Mouse (Mus musculus) central nervous system, embryonic 11.5 days (tissue): ENCODE results near the gene Cacna1a. TPM values are rescaled to one million over a fixed set of nuclear protein-coding genes. Genes with fewer than 3 reads are reported as not detected.

Source experiments
- polyA plus RNA-seq: library from polyadenylated mRNA; depleted of rRNA; stranded (reverse); fragments of >200 nt; gene quantifications from 2 replicates; pipeline ENCODE4 v1.2.3, GENCODE M21; 2012; rRNA removed

The Cacna1a gene
- polyA plus RNA-seq, result 18.3 and 22.7 TPM in 2 replicates

DNA sequence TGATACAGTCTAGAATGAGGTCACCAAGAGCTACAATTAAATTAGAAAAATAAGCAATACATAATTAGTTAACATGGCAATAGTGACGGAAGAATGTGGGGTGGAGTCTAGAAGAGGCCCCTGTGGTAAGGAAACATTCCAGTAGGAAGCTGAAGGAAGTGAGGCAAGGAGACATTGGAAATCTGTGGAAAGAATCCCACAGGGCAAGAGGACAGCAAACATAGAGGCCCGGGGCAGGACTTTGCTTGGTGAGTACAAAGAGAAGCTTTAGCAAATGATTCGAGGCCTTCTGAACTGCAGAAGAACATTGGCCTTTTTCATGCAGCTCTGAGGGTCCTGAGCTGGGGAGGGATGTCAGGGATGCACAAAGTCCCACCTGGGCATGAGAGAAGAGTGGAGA is at the start of gene Cacna1a:
Gene Cacna1a (plus strand): TSS at position 166 of the 400 bp plus-strand sequence.

DNA sequence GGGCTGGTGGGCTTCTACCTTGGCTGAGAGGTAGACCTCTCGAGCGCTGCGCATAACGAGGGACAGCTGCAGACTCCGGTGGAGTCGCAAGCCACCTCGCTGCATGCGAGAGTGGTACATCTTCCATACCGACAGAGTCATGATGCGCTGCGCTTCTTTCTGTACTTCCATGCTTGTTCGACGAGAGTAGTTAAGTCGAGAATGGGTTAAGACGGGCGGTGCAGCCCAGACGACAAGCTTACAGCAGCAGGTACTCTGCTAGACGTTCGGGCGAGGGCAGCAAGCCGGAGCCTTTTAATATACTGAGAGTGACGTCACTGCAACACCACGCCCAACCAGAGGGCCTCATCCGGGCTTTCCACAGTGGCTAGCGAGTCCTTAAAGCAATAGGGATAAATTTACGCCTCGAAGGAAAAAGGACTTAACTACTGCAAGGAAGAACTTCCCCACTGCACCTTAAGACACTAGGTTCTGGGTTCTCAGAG is 274.4 kb downstream of the Cacna1a start, which contains the start of gene Ier2:
Gene Ier2 (minus strand): TSS at position 272 of the 485 bp plus-strand sequence.

DNA sequence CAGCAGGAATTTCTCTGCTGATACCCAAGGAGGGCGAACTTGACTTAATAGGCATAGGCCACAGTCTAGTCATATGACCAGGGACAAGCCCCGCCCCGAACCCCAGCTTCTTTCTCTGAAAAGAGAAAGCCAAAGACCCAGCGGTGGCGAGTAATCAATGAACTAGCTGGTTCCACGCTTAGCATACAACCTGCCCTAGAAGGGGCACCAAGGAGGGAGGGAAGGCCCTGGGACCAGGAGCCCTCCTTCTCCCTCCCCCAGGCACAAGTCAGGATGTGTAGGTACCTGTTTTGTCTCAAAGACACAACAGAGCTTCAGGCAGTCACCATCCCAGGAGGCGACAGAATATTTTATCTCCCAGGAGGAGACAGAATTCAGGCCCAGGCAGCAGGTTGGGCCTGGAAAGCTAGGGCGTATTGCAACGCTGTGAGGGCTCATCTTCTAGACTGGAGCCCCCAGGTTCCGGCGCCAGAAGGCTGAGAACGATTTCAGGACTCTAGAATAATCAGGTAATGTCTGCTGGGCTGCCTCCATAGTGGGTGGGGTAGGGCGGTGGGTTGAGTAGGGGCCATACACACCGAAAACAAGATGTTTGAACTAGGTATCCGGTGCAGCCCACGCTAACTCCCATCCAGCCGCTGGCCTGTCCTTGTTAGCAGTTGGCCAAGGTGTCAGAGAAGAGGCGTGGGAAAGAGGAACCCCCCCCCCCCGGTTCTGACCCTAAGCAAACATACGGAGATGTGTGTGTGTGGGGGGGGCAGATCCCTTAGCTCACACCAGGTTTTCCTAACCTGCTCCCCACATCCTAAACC is 298.2 kb downstream of the Cacna1a start, which contains the start of gene Trmt1:
Gene Trmt1 (plus strand): TSS at position 117 of the 812 bp plus-strand sequence.

DNA sequence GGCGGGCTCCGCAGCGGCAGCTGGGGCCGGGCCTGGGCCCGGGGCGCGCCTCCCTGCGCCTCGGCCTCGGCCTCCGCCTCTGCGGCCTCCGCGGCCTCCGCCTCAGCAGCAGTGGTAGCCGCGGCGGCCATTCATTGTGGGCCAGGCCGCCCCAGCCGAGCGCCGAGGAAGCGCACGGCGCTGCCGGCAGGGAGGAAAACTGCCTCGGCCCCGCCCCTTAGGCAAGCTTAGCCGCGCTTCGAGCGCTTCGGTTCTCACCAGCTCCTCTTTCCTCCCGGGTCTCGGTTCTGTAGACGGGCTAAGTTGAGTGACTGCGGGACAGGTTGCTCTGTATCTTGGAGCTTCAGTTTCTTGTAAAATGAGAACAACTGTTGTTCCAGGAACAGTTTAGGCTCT is 299.5 kb downstream of the Cacna1a start, which contains the start of gene Nacc1:
Gene Nacc1 (minus strand): TSS at position 158 of the 396 bp plus-strand sequence.

Other genes with a start within 250 kb of the Cacna1a start
- gene Cc2d1a, start 240.5 kb upstream of the Cacna1a start, polyA plus RNA-seq, result 16.2 and 18.8 TPM in 2 replicates
- 1.4 and 1.6 TPM in 2 replicates for gene 4930432K21Rik, start 240.4 kb upstream of the Cacna1a start, polyA plus RNA-seq
- 4.6 and 7.7 TPM in 2 replicates for gene Nanos3, start 203.2 kb upstream of the Cacna1a start, polyA plus RNA-seq
- 39.1 and 41.8 TPM in 2 replicates for gene Zswim4, start 151.4 kb upstream of the Cacna1a start, polyA plus RNA-seq
- gene D8Ertd738e, start 138.7 kb upstream of the Cacna1a start, polyA plus RNA-seq, result 241 and 402 TPM in 2 replicates
- 38.0 and 61.4 TPM in 2 replicates for gene Mri1, start 131.1 kb upstream of the Cacna1a start, polyA plus RNA-seq
- gene Ccdc130, start 118.1 kb upstream of the Cacna1a start, polyA plus RNA-seq, result 27.5 and 38.7 TPM in 2 replicates